Mouse (Mus musculus) neural tube, embryonic 10.5 days (tissue): Measurements from ENCODE around the gene Vmn1r43.
"Not testable (repeated sequence)": the region's sequence is repeated elsewhere in the genome, so short reads cannot be mapped to it uniquely, and the experiment has no call there.

Source experiments
- DNase-seq: peaks from one replicate; pipeline ENCODE4 v3.0.0-alpha.2; 2017; ENCODE audit warnings: low spot score; ENCODE audit errors: extremely low spot score

The Vmn1r43 gene

DNA sequence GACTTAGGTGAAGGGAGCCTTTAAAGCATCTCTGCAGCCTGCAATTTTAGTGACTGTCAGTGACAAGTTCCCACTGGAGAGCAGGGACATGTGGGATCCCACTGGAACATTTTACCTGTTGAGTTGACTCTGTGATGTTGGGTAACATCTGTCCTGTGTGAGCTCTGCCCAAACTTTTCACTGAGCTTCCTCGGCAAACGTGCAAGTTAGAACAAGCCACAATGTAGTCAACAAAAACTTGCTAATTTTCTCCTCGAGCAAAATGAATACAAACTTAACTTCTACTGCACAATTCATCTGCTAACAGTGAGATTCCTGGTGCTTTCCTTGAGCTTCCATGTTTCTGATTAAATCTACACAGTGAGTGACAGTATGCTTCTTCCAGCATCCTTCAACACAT, at the start of gene Vmn1r43, which contains the start of gene Vmn1r42:
Vmn1r43 (minus strand) TSS at position 101 of the 400 bp plus-strand sequence.
Vmn1r42 (minus strand) TSS at position 101 of the 400 bp plus-strand sequence.
- DNase-seq: not testable (repeated sequence)

DNA sequence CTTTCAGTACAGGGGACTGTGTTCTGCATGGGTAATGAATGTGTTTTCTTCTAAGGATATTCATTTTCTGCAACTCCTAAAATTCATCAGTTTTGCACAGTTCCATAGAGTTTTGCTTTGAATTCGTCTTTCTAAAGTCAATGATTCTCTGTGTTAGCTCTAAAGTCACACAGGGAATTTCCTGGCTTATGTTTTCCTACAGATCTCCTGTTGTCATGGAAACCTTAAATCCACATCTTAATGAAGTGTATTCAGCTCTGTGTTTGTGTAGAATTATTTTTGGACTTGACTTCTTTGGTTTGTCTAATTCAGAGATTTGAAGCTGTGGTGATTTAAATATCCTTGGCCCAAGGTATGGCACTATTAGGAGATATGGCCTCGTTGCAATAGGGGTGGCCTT, 7.6 kb upstream of the Vmn1r43 start:
- DNase-seq: no peak

- DNase-seq: no peak
Measured at GRCm38 (mm10) chr6:89883360-89883759, 7.1 kb upstream of the Vmn1r43 start, which contains the start of gene Vmn1r44. Vmn1r44 (plus strand) TSS chr6:89883660.

DNA sequence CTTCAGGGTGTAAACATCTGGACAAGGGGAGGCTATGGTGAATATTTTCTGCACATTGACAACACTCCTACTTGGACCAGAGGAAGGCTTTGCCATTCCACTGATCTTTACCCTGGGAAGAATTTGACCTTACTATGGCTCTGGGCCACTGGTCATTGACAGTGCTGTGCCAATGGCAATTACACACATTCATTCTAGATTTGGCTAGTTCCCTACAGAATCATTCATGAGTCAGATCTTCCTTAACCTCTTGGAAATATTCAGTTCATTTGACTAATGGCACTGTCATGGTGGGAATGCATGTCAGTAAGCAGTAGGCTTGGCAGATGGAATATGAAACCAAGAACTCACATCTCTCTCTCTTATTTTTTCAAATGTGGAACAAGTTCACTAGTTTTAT, 4.7 kb upstream of the Vmn1r43 start:
- DNase-seq: no peak

DNA sequence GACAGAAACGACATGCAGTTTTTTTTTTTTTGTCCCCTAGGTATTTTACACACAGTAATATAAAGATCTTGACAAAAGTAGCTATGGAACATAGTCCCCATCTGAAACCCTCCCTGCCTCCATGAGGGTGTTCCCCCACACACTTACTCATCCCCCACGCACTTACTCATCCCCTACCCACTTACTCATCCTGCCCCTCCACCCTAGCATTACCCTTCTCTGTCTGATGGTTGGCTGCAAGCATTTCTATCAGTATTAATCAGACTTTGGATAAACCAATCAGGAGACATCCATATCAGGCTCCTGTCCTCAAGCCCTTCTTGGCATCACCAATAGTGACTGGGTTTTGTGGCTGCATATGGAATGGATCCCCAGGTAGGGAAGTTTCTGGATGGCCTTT, 750 bp upstream of the Vmn1r43 start:
- no peak for DNase-seq

GRCm38 (mm10) chr6:89867976-89868375, 8.2 kb downstream of the Vmn1r43 start:
- no peak for DNase-seq

DNA sequence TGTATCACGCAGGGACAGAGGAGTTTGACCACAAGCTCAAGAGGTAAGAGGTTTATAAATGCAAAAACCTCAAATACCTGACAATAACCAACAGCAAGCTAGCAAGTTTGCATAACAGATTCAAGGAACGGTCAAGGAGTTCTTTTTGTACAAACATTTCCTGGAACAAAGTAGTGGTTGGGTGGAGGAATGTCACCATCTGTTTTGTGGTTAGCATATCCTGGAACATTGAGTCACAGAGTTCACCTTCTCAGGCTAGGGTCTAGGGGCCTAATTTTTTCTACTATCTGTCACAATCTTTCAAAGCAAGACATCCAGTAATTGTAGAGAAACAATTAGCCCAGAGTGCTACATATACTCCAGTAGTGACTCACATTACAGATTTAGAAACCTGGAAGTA, 8.9 kb downstream of the Vmn1r43 start:
- DNase-seq: no peak

GRCm38 (mm10) chr6:89863792-89864191, 12.4 kb downstream of the Vmn1r43 start:
- DNase-seq: no peak

- no peak for DNase-seq
Measured at GRCm38 (mm10) chr6:89859839-89860238, 16.4 kb downstream of the Vmn1r43 start.

DNA sequence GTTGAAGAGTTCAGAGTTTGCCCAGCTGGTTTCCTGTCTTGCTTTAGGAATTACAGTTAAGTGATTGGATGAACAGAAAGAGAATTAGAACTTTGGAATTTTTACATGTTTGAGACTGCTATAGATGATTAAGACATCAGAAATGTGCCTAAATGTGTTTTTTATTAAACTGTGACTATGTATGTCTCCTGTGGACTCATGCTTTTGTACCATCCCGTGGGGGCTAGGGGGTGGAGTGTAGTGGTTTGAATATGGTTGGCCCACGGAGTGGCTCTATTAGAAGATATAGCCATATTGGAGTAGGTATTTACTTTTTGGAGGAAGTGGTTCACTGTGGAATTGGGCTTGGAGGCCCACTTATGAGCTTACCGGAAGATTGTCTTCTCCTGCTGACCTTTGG, 18.7 kb downstream of the Vmn1r43 start:
- DNase-seq: no peak
